Mouse (Mus musculus) hindbrain, embryonic 15.5 days (tissue): Measurements from ENCODE around the gene Supt20. TPM values are rescaled to one million over a fixed set of nuclear protein-coding genes. Genes with fewer than 3 reads are reported as not detected.
A peak's percentile ranks its signal among the peaks of the same experiment; 100 is the strongest.

Source experiments
- ATAC-seq: fragments of 200-750 bp; cut with Nextera tagmentation; 2 replicates; pipeline ENCODE4 v1.8.0; 2017; ENCODE audit warnings: low read depth, moderate number of reproducible peaks, moderate TSS enrichment; ENCODE audit not compliant: low FRiP score
- H3K27ac ChIP-seq: fragments of 300-500 bp; sonication (generic); replicated peaks from 2 replicates; pipeline ENCODE4 v1.5.1; 2015; ENCODE audit warnings: mild to moderate bottlenecking, inconsistent platforms
- H3K27me3 ChIP-seq: fragments of 300-500 bp; sonication (generic); 2 replicates; pipeline ENCODE4 v1.6.1; 2015; ENCODE audit warnings: control low read depth, inconsistent platforms
- H3K36me3 ChIP-seq: fragments of 300-500 bp; sonication (generic); 2 replicates; pipeline ENCODE4 v1.6.1; 2015; ENCODE audit warnings: control low read depth, inconsistent platforms
- H3K4me1 ChIP-seq: fragments of 300-500 bp; sonication (generic); replicated peaks from 2 replicates; pipeline ENCODE4 v1.6.1; 2015; ENCODE audit warnings: control low read depth, inconsistent platforms
- H3K4me2 ChIP-seq: fragments of 300-500 bp; sonication (generic); 2 replicates; pipeline ENCODE4 v1.6.1; 2015; ENCODE audit warnings: moderate library complexity, mild to moderate bottlenecking, inconsistent platforms
- H3K4me3 ChIP-seq: fragments of 300-500 bp; sonication (generic); 2 replicates; pipeline ENCODE4 v1.5.1; 2015; ENCODE audit warnings: mild to moderate bottlenecking, inconsistent platforms
- H3K9ac ChIP-seq: fragments of 300-500 bp; sonication (generic); 2 replicates; pipeline ENCODE4 v1.6.1; 2015; ENCODE audit warnings: inconsistent platforms
- H3K9me3 ChIP-seq: fragments of 300-500 bp; sonication (generic); 2 replicates; pipeline ENCODE4 v1.6.1; 2016; ENCODE audit warnings: control low read depth, inconsistent platforms
- WGBS: fragments of 180-500 bp; shearing (Covaris S2); methylation state at CpG from one replicate; pipeline ENCODE4 v1.1.7; 2015; 5-methylcytosine and 5-hydroxymethylcytosine counted together
- polyA plus RNA-seq: library from polyadenylated mRNA; unstranded; fragments of >200 nt; fragmentation: Nextera tagmentation; extraction: Ambion mirVana; gene quantifications from 2 replicates; pipeline ENCODE4 v1.2.1, GENCODE M21; 2015

Gene Supt20
- polyA plus RNA-seq, 1 experiment from 2014 or later = 87.7 TPM

- peaks cover 70% of the 10 kb centered on the region for H3K36me3 ChIP-seq
- no peaks in the 10 kb centered on the region for H3K4me1 ChIP-seq
- H3K4me3 ChIP-seq = no peak overlapping the region
- 93% methylated on average over 6 of the region's 6 CpGs for WGBS
- H3K4me2 ChIP-seq = no peak overlapping the region
- H3K27me3 ChIP-seq = no peaks in the 10 kb centered on the region
- H3K9ac ChIP-seq = no peak overlapping the region
- no peak overlapping the region for H3K27ac ChIP-seq
- no peaks in the 10 kb centered on the region for H3K9me3 ChIP-seq
- ATAC-seq = no peak
Observed at GRCm38 (mm10) chr3:54715461-54715860, 22.9 kb downstream of the Supt20 start.

- no peak for ATAC-seq
- Histone ChIP-seq H3K4me3 (no peak overlapping the region), H3K4me1 (no peaks in the 10 kb centered on the region), H3K9ac (no peak overlapping the region), H3K4me2 (no peak overlapping the region), H3K27ac (no peak overlapping the region), H3K27me3 (no peaks in the 10 kb centered on the region), H3K9me3 (no peaks in the 10 kb centered on the region), H3K36me3 (peaks cover 67% of the 10 kb centered on the region)
- 65% methylated on average over 6 of the region's 6 CpGs for WGBS
Observed at GRCm38 (mm10) chr3:54717348-54717747, 24.7 kb downstream of the Supt20 start.

GRCm38 (mm10) chr3:54718947-54719346 is 26.3 kb downstream of the Supt20 start:
- Histone ChIP-seq H3K27ac (no peak overlapping the region), H3K27me3 (no peaks in the 10 kb centered on the region), H3K4me1 (no peaks in the 10 kb centered on the region), H3K4me2 (no peak overlapping the region), H3K36me3 (peaks cover 73% of the 10 kb centered on the region), H3K9me3 (no peaks in the 10 kb centered on the region), H3K4me3 (no peak overlapping the region), H3K9ac (no peak overlapping the region)
- WGBS = 50% methylated on average over 3 of the region's 3 CpGs
- ATAC-seq = no peak

GRCm38 (mm10) chr3:54723741-54724500 is 31.3 kb downstream of the Supt20 start:
- Histone ChIP-seq H3K4me1 (no peaks in the 10 kb centered on the region), H3K9ac (no peak overlapping the region), H3K27me3 (no peaks in the 10 kb centered on the region), H3K4me2 (no peak overlapping the region), H3K4me3 (no peak overlapping the region), H3K36me3 (peaks cover 60% of the 10 kb centered on the region), H3K27ac (no peak overlapping the region), H3K9me3 (no peaks in the 10 kb centered on the region)
- ATAC-seq = no peak
- 77% methylated on average over 10 of the region's 10 CpGs for WGBS

- no peak for ATAC-seq
- no peaks in the 10 kb centered on the region for H3K27me3 ChIP-seq
- WGBS = 91% methylated on average over 2 of the region's 2 CpGs
Observed at GRCm38 (mm10) chr3:54725344-54725743, 32.7 kb downstream of the Supt20 start.

GRCm38 (mm10) chr3:54727588-54727987 is 35.0 kb downstream of the Supt20 start:
- Histone ChIP-seq H3K27me3 (no peaks in the 10 kb centered on the region), H3K9ac (no peak overlapping the region), H3K4me3 (no peak overlapping the region), H3K4me1 (no peaks in the 10 kb centered on the region), H3K4me2 (no peak overlapping the region), H3K36me3 (peaks cover 65% of the 10 kb centered on the region), H3K27ac (no peak overlapping the region), H3K9me3 (no peaks in the 10 kb centered on the region)
- no peak for ATAC-seq
- WGBS = 90% methylated on average over 2 of the region's 2 CpGs

More at GRCm38 (mm10) chr3:54725344-54725743, 32.7 kb downstream of the Supt20 start:
- H3K27ac ChIP-seq = no peak overlapping the region
- H3K9me3 ChIP-seq = no peaks in the 10 kb centered on the region
- peaks cover 67% of the 10 kb centered on the region for H3K36me3 ChIP-seq
- no peak overlapping the region for H3K9ac ChIP-seq
- no peaks in the 10 kb centered on the region for H3K4me1 ChIP-seq
- H3K4me3 ChIP-seq = no peak overlapping the region
- no peak overlapping the region for H3K4me2 ChIP-seq

GRCm38 (mm10) chr3:54728100-54728499 is 35.5 kb downstream of the Supt20 start:
- Histone ChIP-seq H3K4me1 (peaks cover 5% of the 10 kb centered on the region), H3K9ac (no peak overlapping the region), H3K36me3 (peaks cover 60% of the 10 kb centered on the region), H3K4me3 (no peak overlapping the region), H3K4me2 (no peak overlapping the region), H3K27me3 (no peaks in the 10 kb centered on the region), H3K27ac (no peak overlapping the region), H3K9me3 (no peaks in the 10 kb centered on the region)
- 98% methylated on average over 6 of the region's 6 CpGs for WGBS
- ATAC-seq = no peak

GRCm38 (mm10) chr3:54731626-54732150 is 39.1 kb downstream of the Supt20 start:
- Histone ChIP-seq H3K4me3 (no peak overlapping the region), H3K27ac (no peak overlapping the region), H3K9ac (no peak overlapping the region), H3K4me2 (no peak overlapping the region), H3K9me3 (no peaks in the 10 kb centered on the region), H3K4me1 (peaks cover 23% of the 10 kb centered on the region), H3K36me3 (peaks cover 49% of the 10 kb centered on the region), H3K27me3 (no peaks in the 10 kb centered on the region)
- WGBS = 92% methylated on average over 8 of the region's 8 CpGs
- ATAC-seq = no peak

- Histone ChIP-seq H3K4me1 (peaks cover 23% of the 10 kb centered on the region), H3K9me3 (no peaks in the 10 kb centered on the region), H3K27me3 (no peaks in the 10 kb centered on the region), H3K36me3 (peaks cover 42% of the 10 kb centered on the region), H3K27ac (no peak overlapping the region), H3K4me3 (no peak overlapping the region), H3K9ac (no peak overlapping the region), H3K4me2 (no peak overlapping the region)
- no peak for ATAC-seq
- WGBS = 97% methylated on average over 4 of the region's 4 CpGs
Observed at GRCm38 (mm10) chr3:54732371-54732770, 39.8 kb downstream of the Supt20 start.

GRCm38 (mm10) chr3:54734411-54735246 is 42.0 kb downstream of the Supt20 start:
- Histone ChIP-seq H3K9me3 (no peaks in the 10 kb centered on the region), H3K27ac (peak overlapping the region; percentile 99), H3K4me2 (peak overlapping the region; percentile 70), H3K4me1 (peaks cover 23% of the 10 kb centered on the region), H3K4me3 (peak overlapping the region; percentile 81), H3K9ac (peak overlapping the region; percentile 98), H3K36me3 (peaks cover 29% of the 10 kb centered on the region), H3K27me3 (no peaks in the 10 kb centered on the region)
- under 1% methylated on average over 82 of the region's 84 CpGs for WGBS
- ATAC-seq = peak; percentile 97

- Histone ChIP-seq H3K27me3 (no peaks in the 10 kb centered on the region), H3K4me1 (peaks cover 23% of the 10 kb centered on the region), H3K9ac (peak within 1 kb of the TSS; percentile 98), H3K9me3 (no peaks in the 10 kb centered on the region), H3K4me2 (peak within 1 kb of the TSS; percentile 70), H3K4me3 (peak within 1 kb of the TSS; percentile 81), H3K27ac (peak within 1 kb of the TSS; percentile 99), H3K36me3 (peaks cover 25% of the 10 kb centered on the region)
- under 1% methylated on average over 59 of the region's 65 CpGs for WGBS
- peak; percentile 94 for ATAC-seq
Observed at GRCm38 (mm10) chr3:54735247-54736046, 42.8 kb downstream of the Supt20 start, which contains the start of the genes Exosc8 and Alg5. Gene Exosc8 (minus strand): TSS chr3:54735393. Gene Alg5 (plus strand): TSS chr3:54735539.
